Mouse (Mus musculus) embryonic stem cell, embryonic (primary cell): ENCODE measurements around the gene Selenov.
"Not testable (repeated sequence)": the region's sequence is repeated elsewhere in the genome, so short reads cannot be mapped to it uniquely, and the experiment has no call there.

Experiments used
- CTCF ChIA-PET, 4 experiments: fragments of 300-600 bp in 2 of 4; fragments of 350-600 bp in 2 of 4; sonication (Branson Sonifier 250); formaldehyde crosslinking; loops; one replicate each; lab custom pipeline; 2022; ENCODE audit warnings: inconsistent platforms in 2 of 4; lab: Charles Lee
- POLR2A ChIA-PET, 4 experiments: fragments of 300-600 bp in 2 of 4; fragments of 350-600 bp in 2 of 4; sonication (Branson Sonifier 250); formaldehyde crosslinking; loops; one replicate each; lab custom pipeline; 2022; ENCODE audit warnings: antibody characterized with exemption in 4 of 4, inconsistent platforms in 1 of 4; lab: Charles Lee

The Selenov gene

DNA sequence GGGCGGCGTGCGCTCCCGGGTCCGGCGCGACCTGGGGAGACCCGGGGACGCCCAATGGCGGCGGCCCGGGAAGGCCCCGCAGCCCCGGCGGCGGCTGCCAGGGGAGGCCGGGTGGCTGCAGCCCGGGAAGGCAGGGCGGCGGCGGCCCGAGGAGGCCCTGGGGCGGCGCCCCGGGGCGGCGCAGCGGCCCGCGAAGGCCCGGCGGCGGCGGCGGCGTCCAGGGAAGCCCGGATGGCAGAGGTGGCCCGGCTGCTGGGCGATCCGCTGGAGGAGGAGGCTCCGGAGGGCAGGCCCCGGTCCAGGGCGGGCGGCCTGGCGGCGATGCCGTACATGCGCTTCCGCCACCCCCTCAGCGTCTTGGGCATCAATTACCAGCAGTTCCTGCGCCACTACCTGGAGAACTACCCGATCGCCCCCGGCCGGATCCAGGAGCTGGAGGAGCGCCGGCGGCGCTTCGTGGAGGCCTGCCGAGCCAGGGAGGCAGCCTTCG is 22.9 kb downstream of the Selenov start:
- POLR2A ChIA-PET: interaction anchor here in 3 of 4 experiments (0.6 to 1.9 kb wide), 34 partner anchors 9 to 616 kb away, joined by 3 to 8 read pairs (median 4); partner anchors contain the start of genes Selenov (in 3 of the 3), Dll3 (in 2 of the 3), Rps16 (in 2 of the 3) and Eid2b (in 1 of the 3)

DNA sequence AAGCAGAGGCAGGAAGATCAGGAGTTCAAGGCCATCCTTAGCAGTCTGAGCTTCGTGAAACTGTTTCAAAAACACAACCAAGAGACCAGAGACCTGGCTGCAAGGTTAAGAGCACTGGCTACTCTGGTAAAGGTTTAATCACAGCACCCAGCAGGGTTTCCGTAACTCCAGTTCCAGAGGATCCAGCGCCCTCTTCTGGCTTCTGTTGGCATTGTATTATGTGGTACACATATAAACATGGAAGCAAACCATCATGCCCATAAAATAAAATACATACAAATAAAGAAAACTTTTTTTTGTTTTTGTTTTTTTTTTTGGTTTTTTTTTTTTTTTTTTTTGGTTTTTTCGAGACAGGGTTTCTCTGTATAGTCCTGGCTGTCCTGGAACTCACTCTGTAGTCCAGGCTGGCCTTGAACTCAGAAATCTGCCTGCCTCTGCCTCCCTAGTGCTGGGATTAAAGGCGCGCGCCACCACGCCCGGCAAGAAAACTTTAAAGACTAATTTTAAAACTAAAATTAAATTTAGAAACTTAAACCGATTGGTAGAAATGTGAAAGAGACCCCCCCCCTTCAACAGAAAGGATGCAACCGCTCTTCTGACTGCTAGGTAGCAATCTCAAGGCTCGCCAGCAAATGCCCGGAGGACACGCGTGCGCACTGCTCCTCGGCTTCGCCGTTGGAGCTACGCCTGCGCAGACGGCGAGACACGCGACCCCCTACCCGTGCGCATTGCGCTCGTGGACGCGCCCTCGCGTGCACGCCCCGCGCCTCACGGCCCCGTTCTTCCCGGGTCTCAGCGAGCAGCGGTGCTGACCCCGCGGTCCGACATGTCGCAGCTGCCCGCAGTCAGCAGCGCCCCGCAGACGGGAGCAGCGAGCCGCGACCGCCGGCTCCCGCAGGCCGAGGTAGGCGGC is 23.6 kb downstream of the Selenov start, which contains the start of gene Eid2:
Eid2 (plus strand) TSS at position 753 of the 913 bp plus-strand sequence.
- ChIA-PET POLR2A (interaction anchor here in 3 of 4 experiments (0.5 to 1.9 kb wide), 35 partner anchors 10 to 859 kb away, joined by 3 to 8 read pairs (median 4); partner anchors contain the start of genes Rps16 (in 3 of the 3), Selenov (in 3 of the 3), Dll3 (in 2 of the 3) and Dyrk1b (in 1 of the 3)), CTCF (interaction anchor here (0.6 to 1.9 kb wide), 20 partner anchors 10 to 566 kb away, joined by 3 to 15 read pairs (median 4); partner anchors contain the start of genes Dll3 (in 1 of the 4) and Eid2b (in 1 of the 4))

More for the DNA sequence above, 22.9 kb downstream of the Selenov start:
- CTCF ChIA-PET: interaction anchor here (0.5 to 1.9 kb wide), 23 partner anchors 9 to 566 kb away, joined by 3 to 15 read pairs (median 4); partner anchors contain the start of genes Dll3 (in 1 of the 4) and Eid2b (in 1 of the 4)

DNA sequence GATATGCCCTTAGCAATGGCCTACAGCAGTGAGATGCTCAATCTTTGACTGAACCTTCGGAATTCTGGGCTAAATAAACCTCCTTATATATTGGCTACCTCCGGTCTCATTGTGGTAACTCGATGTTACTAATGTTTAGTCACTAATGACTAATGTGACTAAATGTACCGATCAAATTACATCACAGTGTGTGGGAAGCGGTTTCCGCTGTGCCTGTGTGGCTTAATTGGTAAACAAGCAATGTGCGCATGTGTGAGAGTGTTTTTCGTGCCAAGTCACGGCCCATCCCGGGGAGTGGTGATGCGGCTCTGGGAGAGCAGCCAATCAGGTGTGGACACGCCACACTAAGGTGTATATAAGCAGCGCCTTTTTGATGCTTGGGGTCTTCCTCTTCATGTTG is 25.6 kb downstream of the Selenov start:
- ChIA-PET POLR2A (interaction anchor here in 1 of 4 experiments (1.0 kb wide), 1 partner anchor 86 kb away, joined by 3 read pairs; no protein-coding TSS in a partner anchor), CTCF (no interaction called here)

DNA sequence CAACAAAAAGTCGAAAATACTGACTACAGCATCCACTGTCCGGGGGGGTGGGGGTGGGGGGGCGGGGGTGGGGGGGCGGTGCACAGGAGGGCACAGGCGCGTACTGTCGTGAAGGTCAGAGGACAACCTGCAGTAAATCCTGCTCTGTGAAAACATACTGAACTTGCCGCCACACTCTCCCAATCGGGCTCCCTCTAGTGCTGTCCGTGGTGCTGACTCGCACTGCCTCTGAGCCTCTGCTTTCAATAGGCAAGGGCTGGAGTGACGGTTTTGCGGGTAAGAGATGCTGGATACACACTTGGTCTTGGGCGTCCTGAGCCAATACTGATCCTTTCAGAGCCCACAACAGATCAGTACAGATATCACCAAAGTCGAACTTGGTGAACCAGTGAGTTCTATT is 27.2 kb downstream of the Selenov start:
- CTCF ChIA-PET: interaction anchor here in 3 of 4 experiments (0.6 to 1.3 kb wide), 3 partner anchors 8 to 116 kb away, joined by 3 to 7 read pairs (median 3); no protein-coding TSS in a partner anchor
- POLR2A ChIA-PET: interaction anchor here in 3 of 4 experiments (0.6 to 1.0 kb wide), 3 partner anchors 84 to 113 kb away, joined by 3 read pairs; partner anchors contain the start of gene Dyrk1b (in 1 of the 3)

DNA sequence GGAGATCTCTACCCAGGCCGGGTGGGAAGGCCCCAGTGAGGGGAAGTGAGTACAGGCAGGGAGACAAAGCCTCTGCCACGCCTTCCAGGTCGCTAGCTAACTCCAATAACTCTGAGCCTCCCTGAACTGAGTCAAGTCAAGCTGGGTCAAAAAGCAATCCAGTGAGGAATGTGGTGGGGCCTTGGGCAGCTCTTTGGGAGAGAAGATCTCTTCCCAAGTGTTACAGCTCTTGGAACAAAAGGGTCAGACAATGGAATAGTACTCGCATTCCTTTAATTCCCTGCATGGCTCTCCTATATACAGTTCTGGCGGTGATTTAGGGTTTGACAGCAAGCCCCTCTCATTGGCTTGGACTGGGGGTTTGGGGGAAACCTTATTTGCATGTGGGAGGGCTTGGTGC is 28.1 kb downstream of the Selenov start:
- POLR2A ChIA-PET: no interaction called here

DNA sequence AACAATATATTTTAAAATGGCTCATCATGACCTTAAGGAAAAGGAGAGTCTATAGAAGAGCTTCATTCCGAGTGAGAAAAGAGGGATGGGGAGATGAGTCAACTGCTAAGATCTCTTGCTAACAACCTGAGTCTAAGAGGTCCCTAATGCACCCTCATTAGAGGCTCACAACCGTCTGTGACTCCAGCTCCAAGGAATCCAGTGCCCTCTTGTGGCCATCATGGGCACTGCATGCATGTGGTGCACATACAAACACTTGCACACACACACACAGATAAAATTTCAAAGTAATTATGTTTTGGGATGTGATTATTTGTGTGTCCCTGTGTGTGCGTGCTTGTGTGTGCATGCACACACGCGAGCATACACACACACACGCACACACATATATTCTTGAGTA is 35.5 kb downstream of the Selenov start:
- ChIA-PET CTCF (interaction anchor here (0.6 to 1.7 kb wide), 18 partner anchors 8 to 266 kb away, joined by 3 to 7 read pairs (median 3); partner anchors contain the start of genes Dyrk1b (in 1 of the 4), Eid2 (in 1 of the 4) and Eid2b (in 1 of the 4)), POLR2A (interaction anchor here in 3 of 4 experiments (0.6 to 1.0 kb wide), 3 partner anchors 40 to 445 kb away, joined by 3 to 4 read pairs (median 3); partner anchors contain the start of gene Dll3 (in 1 of the 3))

More for the DNA sequence above, 28.1 kb downstream of the Selenov start:
- CTCF ChIA-PET: interaction anchor here in 1 of 4 experiments (1.3 kb wide), 1 partner anchor 115 kb away, joined by 3 read pairs; no protein-coding TSS in a partner anchor

DNA sequence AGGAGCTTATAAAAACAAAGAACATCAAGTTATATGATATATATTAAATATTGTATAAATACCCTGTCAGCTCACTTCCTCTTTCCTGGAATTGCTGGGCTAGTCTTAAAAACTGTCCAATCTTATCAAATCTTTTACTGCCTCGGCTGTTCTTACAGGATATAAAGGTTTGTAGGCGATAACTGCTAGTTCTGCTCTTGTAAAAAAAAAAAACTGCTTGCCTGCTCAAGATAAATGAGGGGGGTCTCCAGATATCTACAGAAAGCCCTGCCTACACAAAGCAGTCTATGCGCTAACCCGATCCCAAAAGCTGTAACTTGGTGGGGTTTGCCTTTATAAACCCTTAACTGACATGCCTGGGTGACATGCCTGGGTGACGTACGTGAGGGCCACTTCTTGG is 36.4 kb downstream of the Selenov start:
- POLR2A ChIA-PET: no interaction called here
- CTCF ChIA-PET: interaction anchor here in 1 of 4 experiments (1.2 kb wide), 1 partner anchor 107 kb away, joined by 4 read pairs; no protein-coding TSS in a partner anchor

DNA sequence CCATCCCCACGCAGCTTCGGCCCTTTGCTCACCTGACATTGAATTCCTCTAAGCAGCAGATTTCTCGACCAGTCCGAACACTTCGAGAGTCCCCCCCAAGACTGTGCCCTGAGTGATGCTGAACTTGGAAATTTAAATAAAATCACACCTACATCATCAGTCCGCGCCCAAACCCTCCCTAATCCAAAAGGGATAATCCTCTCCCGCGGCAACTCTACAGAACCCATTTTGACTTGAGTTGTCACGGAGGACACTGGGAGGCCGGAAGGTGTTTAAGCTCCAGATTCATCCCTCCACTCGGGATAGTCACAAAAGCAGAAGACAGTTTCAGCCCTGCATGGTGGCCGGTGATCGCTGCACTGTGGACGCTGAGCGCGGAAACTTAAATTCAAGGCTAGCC is 39.0 kb downstream of the Selenov start:
- ChIA-PET CTCF (no interaction called here), POLR2A (no interaction called here)

DNA sequence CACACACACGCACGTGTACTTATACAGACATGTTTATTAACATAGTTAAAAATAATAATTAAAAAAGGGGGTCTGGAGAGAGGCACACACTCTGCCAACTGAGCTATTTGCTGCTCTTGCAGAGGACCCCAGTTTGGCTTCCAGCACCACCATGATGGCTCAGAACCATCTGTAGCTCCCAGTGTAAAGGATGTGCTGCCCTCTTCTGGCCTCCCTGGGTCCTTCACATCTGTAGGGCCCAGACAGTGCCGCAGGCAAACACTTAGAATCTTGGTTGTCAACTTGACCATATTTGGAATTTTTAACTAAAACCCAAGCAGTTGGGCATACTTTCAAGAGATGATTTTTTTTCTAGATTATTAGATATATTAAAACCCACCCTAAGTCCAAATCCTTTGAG is 42.0 kb downstream of the Selenov start:
- ChIA-PET POLR2A (interaction anchor here in 2 of 4 experiments (0.7 to 1.2 kb wide), 3 partner anchors 19 to 372 kb away, joined by 3 to 9 read pairs (median 5); partner anchors contain the start of gene Eid2 (in 1 of the 2)), CTCF (interaction anchor here in 2 of 4 experiments (0.7 to 1.6 kb wide), 4 partner anchors 19 to 411 kb away, joined by 4 to 6 read pairs (median 4); partner anchors contain the start of gene Eid2 (in 1 of the 2))

DNA sequence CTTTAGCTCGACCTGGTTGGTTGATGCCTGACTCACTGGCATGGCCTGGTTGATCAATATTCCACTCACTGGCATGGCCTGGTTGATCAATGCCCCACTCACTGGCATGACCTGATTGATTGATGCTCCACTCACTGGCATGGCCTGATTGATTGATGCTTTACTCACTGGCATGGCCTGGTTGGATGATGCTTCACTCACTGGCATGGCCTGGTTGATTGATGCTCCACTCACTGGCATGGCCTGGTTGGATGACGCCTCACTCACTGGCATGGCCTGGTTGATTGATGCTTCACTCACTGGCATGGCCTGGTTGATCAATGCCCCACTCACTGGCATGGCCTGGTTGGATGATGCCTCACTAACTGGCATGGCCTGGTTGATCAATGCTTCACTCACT is 47.0 kb downstream of the Selenov start:
- CTCF ChIA-PET, POLR2A ChIA-PET: not testable (repeated sequence)
